Mouse (Mus musculus) thymus, postnatal 10 days (tissue): ENCODE measurements at regions not wholly inside any gene's neighbourhood (a gene's known extent, or its start where the extent isn't known, plus 50 kb on each side); places are given as distances from the start of the nearest gene placed in this dataset.

Source experiments
- DNase-seq, 2 experiments: peaks; one replicate each; pipeline ENCODE4 v3.0.0; 2021; ENCODE audit warnings: low spot score in 2 of 2

- no peak for DNase-seq
Measured at GRCm38 (mm10) chr6:117569576-117570326, 271.2 kb upstream of the Zfp637 start.

GRCm38 (mm10) chr6:117570346-117570745, 270.6 kb upstream of the Zfp637 start:
- DNase-seq = no peak

- no peak for DNase-seq
Measured at GRCm38 (mm10) chr6:117570791-117571190, 270.2 kb upstream of the Zfp637 start.

GRCm38 (mm10) chr6:117572006-117572405, 269.0 kb upstream of the Zfp637 start:
- no peak for DNase-seq

- DNase-seq = no peak
Measured at GRCm38 (mm10) chr6:117573371-117573770, 267.6 kb upstream of the Zfp637 start.

- no peak for DNase-seq
Measured at GRCm38 (mm10) chr6:117574146-117574545, 266.8 kb upstream of the Zfp637 start.

- no peak for DNase-seq
Measured at GRCm38 (mm10) chr6:117575057-117575456, 265.9 kb upstream of the Zfp637 start.

- no peak for DNase-seq
Measured at GRCm38 (mm10) chr6:117576021-117576420, 265.0 kb upstream of the Zfp637 start.

GRCm38 (mm10) chr6:117577539-117578521, 263.1 kb upstream of the Zfp637 start:
- DNase-seq = no peak

GRCm38 (mm10) chr6:117580951-117581350, 260.0 kb upstream of the Zfp637 start:
- no peak for DNase-seq

- no peak for DNase-seq
Measured at GRCm38 (mm10) chr6:117583121-117583520, 257.9 kb upstream of the Zfp637 start.

- no peak for DNase-seq
Measured at GRCm38 (mm10) chr6:117584563-117584962, 256.4 kb upstream of the Zfp637 start.

- DNase-seq = no peak
Measured at GRCm38 (mm10) chr6:117596166-117596840, 244.7 kb upstream of the Zfp637 start.

GRCm38 (mm10) chr6:117604834-117605233, 236.1 kb upstream of the Zfp637 start:
- DNase-seq = no peak

- DNase-seq = no peak
Measured at GRCm38 (mm10) chr6:117605685-117606084, 235.3 kb upstream of the Zfp637 start.

- no peak for DNase-seq
Measured at GRCm38 (mm10) chr6:117606211-117606610, 234.8 kb upstream of the Zfp637 start.

GRCm38 (mm10) chr6:117607023-117607422, 234.0 kb upstream of the Zfp637 start:
- DNase-seq = no peak

- no peak for DNase-seq
Measured at GRCm38 (mm10) chr6:117609476-117610404, 231.2 kb upstream of the Zfp637 start.

- no peak for DNase-seq
Measured at GRCm38 (mm10) chr6:117611281-117611680, 229.7 kb upstream of the Zfp637 start.

- DNase-seq = no peak
Measured at GRCm38 (mm10) chr6:117611965-117612364, 229.0 kb upstream of the Zfp637 start.

- DNase-seq = no peak
Measured at GRCm38 (mm10) chr6:117612421-117612820, 228.6 kb upstream of the Zfp637 start.
